Mouse (Mus musculus) intestine, embryonic 16.5 days (tissue): ENCODE measurements around the gene Lmbr1l. TPM values are rescaled to one million over a fixed set of nuclear protein-coding genes. Genes with fewer than 3 reads are reported as not detected.

Experiments
- ATAC-seq: fragments of 200-750 bp; cut with Nextera tagmentation; 2 replicates; pipeline ENCODE4 v1.8.0; 2017; ENCODE audit warnings: moderate TSS enrichment, moderate library complexity
- H3K27ac ChIP-seq: fragments of 300-500 bp; sonication (generic); 2 replicates; pipeline ENCODE4 v1.5.1; 2014; ENCODE audit warnings: mild to moderate bottlenecking, low read length
- H3K27me3 ChIP-seq: fragments of 300-500 bp; sonication (generic); replicated peaks from 2 replicates; pipeline ENCODE4 v1.6.1; 2014; ENCODE audit warnings: low read length, control low read depth, mixed read lengths; ENCODE audit not compliant: control insufficient read depth, insufficient read depth
- H3K36me3 ChIP-seq: fragments of 300-500 bp; sonication (generic); 2 replicates; pipeline ENCODE4 v1.6.1; 2014; ENCODE audit warnings: low read length, control low read depth; ENCODE audit not compliant: control insufficient read depth, insufficient read depth
- H3K4me1 ChIP-seq: fragments of 300-500 bp; sonication (generic); 2 replicates; pipeline ENCODE4 v1.6.1; 2014; ENCODE audit warnings: low read length, control low read depth, mixed read lengths; ENCODE audit not compliant: control insufficient read depth, insufficient read depth
- H3K4me2 ChIP-seq: fragments of 300-500 bp; sonication (generic); 2 replicates; pipeline ENCODE4 v1.6.1; 2014; ENCODE audit warnings: low read depth, low read length, control low read depth
- H3K4me3 ChIP-seq: fragments of 300-500 bp; sonication (generic); 2 replicates; pipeline ENCODE4 v1.5.1; 2014; ENCODE audit warnings: mild to moderate bottlenecking, low read length
- H3K9ac ChIP-seq: fragments of 300-500 bp; sonication (generic); 2 replicates; pipeline ENCODE4 v1.6.1; 2014; ENCODE audit warnings: low read depth, low read length
- H3K9me3 ChIP-seq: fragments of 300-500 bp; sonication (generic); 2 replicates; pipeline ENCODE4 v1.6.1; 2016; ENCODE audit warnings: low read length, control low read depth; ENCODE audit not compliant: control insufficient read depth
- WGBS: fragments of 180-500 bp; shearing (Covaris S2); extraction: QIAGEN DNeasy Blood & Tissue Kit; methylation state at CpG from one replicate; pipeline ENCODE4 v1.1.7; 2014; 5-methylcytosine and 5-hydroxymethylcytosine counted together
- polyA plus RNA-seq: library from polyadenylated mRNA; unstranded; fragments of >200 nt; fragmentation: Nextera tagmentation; extraction: Ambion mirVana; gene quantifications from 2 replicates; pipeline ENCODE4 v1.2.1, GENCODE M21; 2015

The Lmbr1l gene
- polyA plus RNA-seq, 1 experiment from 2014 or later = 20.4 TPM

GRCm38 (mm10) chr15:98865771-98866170 is 52.3 kb downstream of the Lmbr1l start:
- ATAC-seq = no peak
- Histone ChIP-seq H3K4me1 (peaks cover 22% of the 10 kb centered on the region), H3K27me3 (no peaks in the 10 kb centered on the region), H3K4me2 (no peak overlapping the region), H3K27ac (no peak overlapping the region), H3K9ac (0 out of 2 replicates have a peak overlapping the region, but pooled peaks have one; percentile 11), H3K4me3 (no peak overlapping the region), H3K36me3 (peaks cover 30% of the 10 kb centered on the region), H3K9me3 (no peaks in the 10 kb centered on the region)
- 96% methylated on average over 8 of the region's 8 CpGs for WGBS

DNA sequence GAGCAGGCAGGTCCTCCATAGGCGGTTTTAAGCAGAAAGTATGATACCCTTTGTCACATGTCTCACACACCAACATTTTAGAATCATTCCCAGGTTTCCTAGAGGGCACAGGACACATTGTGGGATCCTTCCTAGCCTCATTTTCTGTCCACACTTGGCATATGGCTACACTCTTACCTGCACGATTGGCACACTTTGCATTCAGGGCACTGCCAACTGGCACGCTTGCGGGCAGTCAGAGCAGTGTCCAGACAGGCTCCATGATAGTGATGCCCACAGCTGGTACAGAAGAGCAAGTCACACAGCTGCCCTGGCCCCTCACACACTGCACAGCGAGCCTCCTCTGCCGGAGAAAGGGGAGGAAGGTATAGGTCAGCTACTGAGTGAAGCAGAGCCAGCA is 53.1 kb downstream of the Lmbr1l start:
- Histone ChIP-seq H3K27ac (no peak overlapping the region), H3K9ac (no peak overlapping the region), H3K9me3 (no peaks in the 10 kb centered on the region), H3K4me2 (no peak overlapping the region), H3K4me3 (no peak overlapping the region), H3K27me3 (no peaks in the 10 kb centered on the region), H3K36me3 (peaks cover 35% of the 10 kb centered on the region), H3K4me1 (peaks cover 22% of the 10 kb centered on the region)
- ATAC-seq = no peak
- 94% methylated on average over 6 of the region's 6 CpGs for WGBS

DNA sequence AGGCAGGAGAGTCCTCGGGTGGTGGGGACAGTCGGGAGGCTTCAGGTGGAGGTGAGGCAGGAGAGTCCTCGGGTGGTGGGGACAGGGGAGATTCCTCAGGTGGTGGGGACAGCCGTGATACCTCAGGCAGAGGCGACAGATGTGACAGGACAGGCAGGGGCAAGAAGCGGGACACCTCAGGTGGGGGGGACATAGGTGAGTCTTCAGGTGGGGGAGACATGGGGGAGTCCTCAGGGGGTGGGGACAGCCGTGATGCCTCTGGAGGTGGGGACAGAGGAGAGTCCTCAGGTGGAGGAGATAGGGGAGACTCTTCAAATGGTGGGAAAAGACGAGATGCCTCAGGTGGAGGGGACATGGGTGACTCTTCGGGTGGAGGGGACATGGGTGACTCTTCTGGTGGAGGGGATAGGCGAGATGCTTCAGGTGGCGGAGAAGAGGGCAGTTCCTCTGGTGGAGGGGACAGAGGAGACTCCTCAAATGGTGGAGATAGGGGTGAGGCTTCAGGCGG is 54.5 kb downstream of the Lmbr1l start:
- ATAC-seq = no peak
- whole genome bisulfite sequencing = 86% methylated on average over 12 of the region's 12 CpGs

GRCm38 (mm10) chr15:98861701-98862410 is 56.2 kb downstream of the Lmbr1l start:
- peaks cover 51% of the 10 kb centered on the region for H3K36me3 ChIP-seq
- no peaks in the 10 kb centered on the region for H3K9me3 ChIP-seq
- H3K4me2 ChIP-seq = no peak overlapping the region
- no peak overlapping the region for H3K4me3 ChIP-seq
- no peak for ATAC-seq
- no peak overlapping the region for H3K9ac ChIP-seq
- no peaks in the 10 kb centered on the region for H3K27me3 ChIP-seq
- 85% methylated on average over 21 of the region's 21 CpGs for WGBS
- H3K27ac ChIP-seq = no peak overlapping the region
- H3K4me1 ChIP-seq = no peaks in the 10 kb centered on the region

More for the DNA sequence above, 54.5 kb downstream of the Lmbr1l start:
- no peak overlapping the region for H3K27ac ChIP-seq
- H3K4me2 ChIP-seq = no peak overlapping the region
- no peaks in the 10 kb centered on the region for H3K9me3 ChIP-seq
- H3K4me3 ChIP-seq = no peak overlapping the region
- H3K9ac ChIP-seq = no peak overlapping the region
- H3K27me3 ChIP-seq = no peaks in the 10 kb centered on the region
- peaks cover 38% of the 10 kb centered on the region for H3K36me3 ChIP-seq
- peaks cover 7% of the 10 kb centered on the region for H3K4me1 ChIP-seq

DNA sequence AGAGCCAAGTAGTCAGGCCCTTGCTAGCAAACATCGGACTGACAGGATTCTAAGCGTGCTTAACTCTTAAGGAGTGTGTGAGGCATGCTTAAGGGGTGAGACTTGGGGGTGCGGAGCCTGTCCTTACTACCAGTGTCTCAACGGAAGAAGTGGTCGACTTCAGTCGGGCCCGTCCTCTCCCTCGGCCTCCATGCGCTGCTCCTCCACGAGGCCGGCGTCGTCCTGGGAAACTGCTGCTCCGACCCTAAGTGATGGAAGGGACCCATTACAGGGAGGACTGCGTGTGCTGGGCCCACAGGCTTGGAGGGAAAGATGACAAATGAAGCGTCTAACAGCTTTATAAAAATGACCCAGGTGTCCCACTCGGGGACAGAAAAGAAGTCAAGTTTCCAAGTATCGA is 57.1 kb downstream of the Lmbr1l start:
- no peak for ATAC-seq
- Histone ChIP-seq H3K4me2 (no peak overlapping the region), H3K27ac (no peak overlapping the region), H3K27me3 (no peaks in the 10 kb centered on the region), H3K4me3 (no peak overlapping the region), H3K9ac (no peak overlapping the region), H3K36me3 (peaks cover 48% of the 10 kb centered on the region), H3K9me3 (no peaks in the 10 kb centered on the region), H3K4me1 (no peaks in the 10 kb centered on the region)
- 93% methylated on average over 18 of the region's 18 CpGs for WGBS

DNA sequence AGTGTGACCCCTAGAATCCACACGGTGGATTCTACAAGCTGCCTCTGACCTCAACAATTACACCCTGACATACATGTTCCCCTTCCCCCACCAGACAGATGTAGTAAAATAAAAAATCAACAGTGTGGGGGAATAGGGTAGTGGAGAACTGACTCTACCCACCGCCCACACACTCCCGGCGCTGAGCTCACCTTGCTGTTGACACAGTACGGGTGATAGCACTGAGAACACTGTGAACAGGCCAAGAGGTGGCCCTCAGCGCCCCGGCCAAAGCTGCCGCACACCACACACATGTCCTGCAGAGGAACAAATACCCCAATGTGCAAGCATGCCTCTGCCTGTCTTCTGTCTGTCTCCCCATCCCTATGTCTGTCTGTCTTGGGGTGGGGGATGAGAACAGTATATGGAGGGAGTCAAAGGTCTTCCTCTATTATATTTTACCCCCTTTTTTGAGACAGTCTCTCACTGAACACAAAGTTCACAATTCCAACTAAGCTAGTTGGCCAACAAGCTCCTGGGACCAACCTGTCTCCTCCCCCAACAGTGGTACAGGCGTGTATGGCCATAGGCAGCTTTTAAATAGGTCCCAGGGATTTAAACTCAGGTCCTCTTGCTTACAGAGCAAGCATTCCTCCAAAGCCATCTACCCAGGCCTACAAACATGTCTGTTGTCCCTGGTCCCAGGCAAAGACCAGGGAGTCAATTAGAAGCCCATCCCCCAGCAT is 58.5 kb downstream of the Lmbr1l start:
- 74% methylated on average over 9 of the region's 9 CpGs for WGBS

DNA sequence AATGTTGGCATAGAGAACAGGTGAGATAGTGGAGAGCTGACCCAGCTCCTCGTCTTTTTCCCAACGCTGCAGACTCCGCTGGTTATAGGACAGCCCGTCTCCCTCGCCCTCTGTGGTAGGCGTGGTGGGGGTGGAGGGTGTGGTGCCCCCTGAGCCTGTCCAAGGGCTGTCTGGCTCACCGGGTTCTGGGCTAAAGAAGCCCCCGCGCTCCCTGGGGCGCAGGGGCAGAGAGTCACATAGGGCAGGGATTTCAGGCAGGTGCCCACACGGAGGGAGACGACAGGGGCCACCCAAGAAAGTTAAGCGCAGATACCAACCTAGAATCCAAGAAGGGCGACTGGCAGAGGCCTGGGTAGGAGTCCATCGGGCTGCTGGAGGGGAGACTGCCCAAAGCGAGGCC is 63.8 kb downstream of the Lmbr1l start:
- no peak overlapping the region for H3K9ac ChIP-seq
- no peaks in the 10 kb centered on the region for H3K9me3 ChIP-seq
- H3K36me3 ChIP-seq = peaks cover 56% of the 10 kb centered on the region
- 84% methylated on average over 16 of the region's 16 CpGs for WGBS
- H3K4me1 ChIP-seq = peaks cover 5% of the 10 kb centered on the region; the same call in 1 of the 2 replicates
- H3K27ac ChIP-seq = no peak overlapping the region
- no peaks in the 10 kb centered on the region for H3K27me3 ChIP-seq
- ATAC-seq = no peak
- H3K4me2 ChIP-seq = no peak overlapping the region
- H3K4me3 ChIP-seq = no peak overlapping the region

More for the DNA sequence above, 58.5 kb downstream of the Lmbr1l start:
- H3K9me3 ChIP-seq = no peaks in the 10 kb centered on the region
- no peak overlapping the region for H3K9ac ChIP-seq
- ATAC-seq = no peak
- no peak overlapping the region for H3K27ac ChIP-seq
- peaks cover 55% of the 10 kb centered on the region for H3K36me3 ChIP-seq
- no peaks in the 10 kb centered on the region for H3K4me1 ChIP-seq
- no peak overlapping the region for H3K4me2 ChIP-seq
- H3K4me3 ChIP-seq = no peak overlapping the region
- H3K27me3 ChIP-seq = no peaks in the 10 kb centered on the region

Other genes starting within 250 kb of the Lmbr1l start
- gene Rnd1, start 240.8 kb downstream of the Lmbr1l start, polyA plus RNA-seq = 0.95 and 1.1 TPM in 2 replicates
- gene Ccdc65, start 210.0 kb downstream of the Lmbr1l start, polyA plus RNA-seq = 0.66 and 0.70 TPM in 2 replicates
- 96.8 and 108 TPM in 2 replicates for gene Fkbp11, start 190.0 kb downstream of the Lmbr1l start, polyA plus RNA-seq
- gene Arf3, start 155.0 kb downstream of the Lmbr1l start, polyA plus RNA-seq = 35.4 and 40.1 TPM in 2 replicates
- gene Wnt10b, start 140.1 kb downstream of the Lmbr1l start, polyA plus RNA-seq = 0.09 TPM in 1 of 2 replicates, not detected in the other
- not detected in 2 replicates for gene Wnt1, start 128.4 kb downstream of the Lmbr1l start, polyA plus RNA-seq
- not detected in 2 replicates for gene Ddn, start 108.7 kb downstream of the Lmbr1l start, polyA plus RNA-seq
- 92.2 and 94.6 TPM in 2 replicates for gene Prkag1, start 86.7 kb downstream of the Lmbr1l start, polyA plus RNA-seq
- gene Kmt2d, start 47.0 kb downstream of the Lmbr1l start, polyA plus RNA-seq = 7.7 and 7.9 TPM in 2 replicates
- 11.3 and 12.3 TPM in 2 replicates for gene Rhebl1, start 23.7 kb downstream of the Lmbr1l start, polyA plus RNA-seq
- gene Dhh, start 19.7 kb downstream of the Lmbr1l start, polyA plus RNA-seq = 0.83 and 1.6 TPM in 2 replicates
- gene Tuba1b, start 16.3 kb upstream of the Lmbr1l start, polyA plus RNA-seq = 1,159 and 1,322 TPM in 2 replicates
- gene Gm49450, start 35.3 kb upstream of the Lmbr1l start, polyA plus RNA-seq = not detected in 2 replicates
- 816 and 895 TPM in 2 replicates for gene Tuba1a, start 35.5 kb upstream of the Lmbr1l start, polyA plus RNA-seq
- 295 and 311 TPM in 2 replicates for gene Tuba1c, start 111.7 kb upstream of the Lmbr1l start, polyA plus RNA-seq
- 35.0 and 38.4 TPM in 2 replicates for gene Prph, start 136.9 kb upstream of the Lmbr1l start, polyA plus RNA-seq
- 20.2 and 25.4 TPM in 2 replicates for gene Troap, start 156.3 kb upstream of the Lmbr1l start, polyA plus RNA-seq
- 0.09 and 0.17 TPM in 2 replicates for gene C1ql4, start 169.6 kb upstream of the Lmbr1l start, polyA plus RNA-seq
- 45.0 and 45.4 TPM in 2 replicates for gene Dnajc22, start 174.9 kb upstream of the Lmbr1l start, polyA plus RNA-seq
- gene Spats2, start 207.7 kb upstream of the Lmbr1l start, polyA plus RNA-seq = 18.1 and 20.9 TPM in 2 replicates